Mouse (Mus musculus): ENCODE measurements around the gene Slit3. TPM values are rescaled to one million over a fixed set of nuclear protein-coding genes. Genes with fewer than 3 reads are reported as not detected.

The Slit3 gene
- total and polyA plus RNA-seq, 3 experiments, result 0.55 to 4.8 (median 2.8) TPM

GRCm38 (mm10) chr11:35327899-35328298 is 206.9 kb downstream of the Slit3 start:
- no peak overlapping the region for H3K4me2 ChIP-seq (ENCODE audit: insufficient read depth, low read depth, poor library complexity, severe bottlenecking)
- H3K4me3 ChIP-seq (replicated peaks in 1 of 3; ENCODE audit: low read depth in 2 of 3, low read length in 2 of 3, poor library complexity in 1 of 3), result no peak overlapping the region
- TF ChIP-seq ELF1 (IDR thresholded peaks at IDR 0.05; ENCODE audit: low read depth, low read length) (no peak), NELFE (IDR thresholded peaks at IDR 0.05; ENCODE audit: low read depth, low read length) (no peak), ZMIZ1 (IDR thresholded peaks at IDR 0.05; ENCODE audit: low read depth, low read length) (no peak), SMC3 (IDR thresholded peaks at IDR 0.05; ENCODE audit: low read depth, low read length) (peak; percentile 38), CTCF (conservative IDR thresholded peaks at IDR 0.05 in 1 of 2, IDR thresholded peaks at IDR 0.05 in 1 of 2; ENCODE audit: low read depth in 2 of 2, low read length in 2 of 2) (peak in 1 of 2 experiments; percentile 44; a peak in 2 of 4 replicates), MEF2A (IDR thresholded peaks at IDR 0.05; ENCODE audit: borderline replicate concordance, low read depth, low read length) (no peak), NRF1 (IDR thresholded peaks at IDR 0.05; ENCODE audit: low read depth, low read length) (no peak), UBTF (IDR thresholded peaks at IDR 0.05; ENCODE audit: low read depth, low read length) (no peak), TCF12 (IDR thresholded peaks at IDR 0.05; ENCODE audit: low read depth, low read length) (no peak), JUND (conservative IDR thresholded peaks at IDR 0.05; ENCODE audit: low read depth, low read length) (no peak), MAX (IDR thresholded peaks at IDR 0.05; ENCODE audit: low read length) (no peak), EP300 (IDR thresholded peaks at IDR 0.05; ENCODE audit: low read length) (no peak), HCFC1 (IDR thresholded peaks at IDR 0.05; ENCODE audit: low read depth, low read length) (no peak), BHLHE40 (IDR thresholded peaks at IDR 0.05; ENCODE audit: low read depth, low read length) (no peak), JUN (IDR thresholded peaks at IDR 0.05; ENCODE audit: insufficient read depth, low read depth, low read length) (no peak), CHD1 (IDR thresholded peaks at IDR 0.05; ENCODE audit: low read depth, low read length) (no peak), RAD21 (IDR thresholded peaks at IDR 0.05; ENCODE audit: low read depth, low read length) (peak; percentile 42), KAT2A (IDR thresholded peaks at IDR 0.05; ENCODE audit: insufficient replicate concordance, low read length) (no peak), SIN3A (IDR thresholded peaks at IDR 0.05; ENCODE audit: low read length) (no peak), IRF4 (IDR thresholded peaks at IDR 0.05; ENCODE audit: low read depth, low read length) (no peak), TBP (conservative IDR thresholded peaks at IDR 0.05; ENCODE audit: low read depth, low read length) (no peak), MYC (IDR thresholded peaks at IDR 0.05; ENCODE audit: low read depth, low read length) (no peak), ZC3H11A (IDR thresholded peaks at IDR 0.05; ENCODE audit: low read depth, low read length) (no peak), RCOR1 (conservative IDR thresholded peaks at IDR 0.05; ENCODE audit: low read depth, low read length) (no peak), ETS1 (conservative IDR thresholded peaks at IDR 0.05; ENCODE audit: low read depth, low read length) (no peak), GABPA (IDR thresholded peaks at IDR 0.05; ENCODE audit: insufficient replicate concordance, low read depth, low read length) (no peak), POLR2A (IDR thresholded peaks at IDR 0.05; ENCODE audit: low read depth, low read length) (no peak)
- H3K9ac ChIP-seq (ENCODE audit: insufficient read depth, low read depth), result no peak overlapping the region
- H3K27ac ChIP-seq (ENCODE audit: insufficient read depth, low read depth), result no peak overlapping the region
- H3K9me3 ChIP-seq (replicated peaks; ENCODE audit: low read length), result no peaks in the 10 kb centered on the region
- dilution Hi-C loops (cut with MboI; ENCODE audit: extremely low pct_ligation_motif_present, extremely low pct_unique_long_range_greater_than_20kb, low sequenced_read_pairs) (no loop called here), in situ Hi-C loops (cut with MboI; ENCODE audit: low pct_ligation_motif_present, low pct_unique_long_range_greater_than_20kb, low sequenced_read_pairs) (no loop called here)
- peak; percentile 10 for DNase-seq (ENCODE audit: extremely low read depth)
- peaks cover 14% of the 10 kb centered on the region for H3K27me3 ChIP-seq (replicated peaks)
- no peaks in the 10 kb centered on the region for H3K4me1 ChIP-seq (ENCODE audit: control insufficient read depth in 1 of 2, insufficient read depth in 2 of 2)
- H3K79me2 ChIP-seq (replicated peaks; ENCODE audit: control insufficient read depth, extremely low read depth, insufficient read depth, poor library complexity, severe bottlenecking), result no peaks in the 10 kb centered on the region
- H3K36me3 ChIP-seq (replicated peaks in 1 of 2; ENCODE audit: control insufficient read depth in 1 of 2, insufficient read depth in 1 of 2, low read length in 1 of 2), result no peaks in the 10 kb centered on the region
